Mouse (Mus musculus) common myeloid progenitor, adult 5-6 weeks (primary cell): Measurements from ENCODE around the gene Irf9. TPM values are rescaled to one million over a fixed set of nuclear protein-coding genes. Genes with fewer than 3 reads are reported as not detected.

ENCODE experiments used
- ATAC-seq: replicated peaks from 2 replicates; pipeline ENCODE4 v1.8.0; 2016; ENCODE audit warnings: low read depth, mild to moderate bottlenecking, moderate TSS enrichment, inconsistent platforms; ENCODE audit not compliant: poor library complexity, severe bottlenecking
- total RNA-seq: library from RNA; stranded (forward); fragments of 200-1000, 187-1606 nt; gene quantifications from 2 replicates; pipeline ENCODE4 v1.2.3, GENCODE M21; 2017

The Irf9 gene
- total RNA-seq, 1 experiment from 2014 or later: 38.5 TPM

DNA sequence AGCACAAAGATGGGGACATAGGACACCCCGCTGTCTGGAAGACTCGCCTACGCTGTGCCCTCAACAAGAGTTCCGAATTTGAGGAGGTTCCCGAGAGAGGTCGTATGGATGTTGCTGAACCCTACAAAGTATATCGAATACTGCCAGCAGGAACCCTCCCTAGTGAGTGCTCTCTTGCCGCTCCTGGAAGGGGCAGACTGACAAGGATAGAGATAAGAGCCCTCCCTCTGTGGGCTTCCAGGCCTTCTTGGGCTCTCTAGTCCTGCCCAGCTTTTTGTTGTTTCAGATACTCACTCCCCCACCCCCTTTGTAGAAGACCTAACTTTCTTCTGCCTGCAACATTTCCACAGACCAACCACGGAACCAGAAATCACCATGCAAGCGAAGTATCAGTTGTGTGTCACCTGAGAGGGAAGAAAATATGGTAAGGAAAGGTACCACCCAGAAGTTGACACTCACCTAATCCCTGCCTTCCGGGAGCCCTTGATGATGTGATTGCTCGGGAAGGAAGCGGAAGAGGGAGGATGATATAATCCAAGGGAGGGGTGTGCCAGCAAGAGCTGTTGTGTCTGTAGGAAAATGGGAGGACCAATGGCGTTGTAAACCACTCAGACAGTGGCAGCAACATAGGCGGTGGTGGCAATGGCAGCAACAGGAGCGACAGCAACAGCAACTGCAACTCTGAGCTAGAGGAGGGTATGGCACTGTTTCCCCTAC, 2.5 kb downstream of the Irf9 start:
- ATAC-seq: no peak

DNA sequence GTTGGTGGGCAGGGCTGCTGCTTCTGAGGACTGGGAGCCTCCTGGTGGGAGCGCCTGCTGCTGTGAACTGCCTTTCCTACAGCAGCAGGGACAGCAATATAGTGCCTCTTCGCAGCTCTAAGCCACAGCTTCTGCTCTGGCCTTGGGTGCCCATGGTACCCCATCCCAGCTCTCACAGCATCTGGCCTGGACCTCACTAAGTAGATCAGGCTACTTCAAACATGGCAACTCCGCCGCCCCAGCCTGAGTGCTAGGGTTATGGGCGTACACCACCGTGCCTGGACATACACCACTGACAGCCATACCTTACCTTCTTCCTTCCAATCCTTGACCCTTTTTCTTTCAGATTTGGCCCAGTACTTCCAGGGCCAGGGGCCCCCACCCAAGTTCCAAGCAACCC, 5.0 kb downstream of the Irf9 start:
- no peak for ATAC-seq

- ATAC-seq: no peak
Measured at GRCm38 (mm10) chr14:55613346-55613745, 10.0 kb downstream of the Irf9 start.

DNA sequence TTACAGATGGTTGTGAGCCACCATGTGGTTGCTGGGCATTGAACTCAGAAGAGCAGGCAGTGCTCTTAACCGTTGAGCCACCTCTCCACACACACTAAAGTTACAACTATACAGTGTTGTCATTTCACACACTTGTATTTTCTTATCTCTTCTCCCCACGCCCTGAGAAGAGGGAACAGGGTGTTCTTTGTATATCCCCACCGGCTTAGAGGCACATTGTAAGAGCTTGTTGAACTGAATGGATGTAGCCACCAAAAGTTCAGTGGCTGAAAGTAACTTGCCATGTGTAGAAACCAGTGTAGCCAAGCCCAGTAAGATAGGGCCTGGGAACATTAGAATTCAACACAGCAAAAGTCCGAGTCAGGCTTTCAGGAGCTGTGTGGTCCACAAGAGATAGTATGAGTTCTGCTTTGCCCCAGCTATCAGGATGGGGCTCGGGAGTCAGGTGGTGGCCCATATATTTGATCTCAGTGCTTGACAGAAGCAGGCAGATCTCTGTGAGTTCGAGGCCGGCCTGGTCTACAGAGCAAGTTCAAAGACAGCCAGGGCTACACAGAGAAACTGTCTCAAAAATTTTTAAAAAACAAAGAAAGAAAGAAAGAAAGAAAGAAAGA, 11.3 kb downstream of the Irf9 start:
- ATAC-seq: peak; percentile 13; the same call in 1 of the 2 replicates

DNA sequence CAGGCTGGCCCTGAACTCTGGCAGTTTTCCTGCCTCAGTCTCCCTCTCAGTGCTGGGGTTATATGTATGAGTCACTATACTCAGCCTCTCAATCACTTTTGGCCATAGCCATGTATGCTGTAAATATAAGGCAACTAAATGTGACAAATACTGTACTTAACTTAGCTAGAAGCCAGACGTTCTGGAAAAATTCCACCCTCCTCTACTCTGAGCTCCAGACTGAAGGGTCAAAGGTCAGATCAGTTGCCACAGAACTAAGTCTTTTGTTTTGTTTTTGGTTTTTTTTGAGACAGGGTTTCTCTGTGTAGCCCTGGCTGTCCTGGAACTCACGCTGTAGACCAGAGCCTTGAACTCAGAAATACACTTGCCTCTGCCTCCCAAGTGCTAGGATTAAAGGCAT, 12.5 kb downstream of the Irf9 start:
- no peak for ATAC-seq

GRCm38 (mm10) chr14:55616844-55617243, 13.5 kb downstream of the Irf9 start:
- ATAC-seq: no peak

DNA sequence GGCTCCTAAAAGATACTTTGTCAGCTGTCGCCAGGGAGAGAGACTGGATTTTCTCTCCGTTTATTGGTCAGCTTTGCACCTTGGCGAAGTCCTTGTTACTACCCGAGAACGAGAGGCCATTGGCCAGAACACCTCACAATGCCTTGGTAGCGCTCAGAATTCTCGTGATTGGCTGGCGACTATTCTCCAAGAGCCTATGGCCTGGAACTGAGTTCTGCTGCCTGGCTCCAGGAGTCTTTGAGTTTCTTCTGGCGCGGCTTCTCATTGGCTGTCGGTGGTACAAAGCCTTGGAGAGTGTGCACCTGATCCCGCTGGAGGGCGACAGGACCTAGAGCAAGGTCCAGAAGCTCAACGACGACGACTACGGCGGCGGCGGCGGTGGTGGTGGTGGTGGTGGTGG, 14.5 kb downstream of the Irf9 start, which contains the start of gene Rec8:
Gene Rec8, plus strand, starts transcription at position 216 of the 400 bp plus-strand sequence.
- peak; percentile 79 for ATAC-seq

GRCm38 (mm10) chr14:55618486-55619195, 15.3 kb downstream of the Irf9 start:
- ATAC-seq: peak; percentile 63

GRCm38 (mm10) chr14:55628077-55628827, 24.9 kb downstream of the Irf9 start:
- ATAC-seq: no peak

DNA sequence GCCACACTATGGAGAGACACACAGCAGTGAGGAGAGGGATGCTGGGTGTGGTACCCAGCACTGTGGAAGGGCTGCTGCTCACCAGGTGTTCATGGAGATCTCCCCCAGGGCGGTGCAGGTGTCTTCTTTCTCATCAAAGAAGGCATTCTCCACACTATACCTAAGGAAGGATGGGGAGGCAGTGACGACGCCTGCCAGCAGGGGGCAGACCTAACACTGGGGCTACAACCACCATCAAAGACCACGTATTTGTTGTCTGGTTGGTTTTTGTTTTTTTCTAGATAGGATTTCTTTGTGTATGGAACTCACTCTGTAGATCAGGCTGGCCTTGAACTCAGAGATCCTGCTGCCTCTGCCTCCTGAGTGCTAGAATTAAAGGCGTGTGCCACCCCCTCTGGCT, 25.9 kb downstream of the Irf9 start:
- peak; percentile 75 for ATAC-seq

DNA sequence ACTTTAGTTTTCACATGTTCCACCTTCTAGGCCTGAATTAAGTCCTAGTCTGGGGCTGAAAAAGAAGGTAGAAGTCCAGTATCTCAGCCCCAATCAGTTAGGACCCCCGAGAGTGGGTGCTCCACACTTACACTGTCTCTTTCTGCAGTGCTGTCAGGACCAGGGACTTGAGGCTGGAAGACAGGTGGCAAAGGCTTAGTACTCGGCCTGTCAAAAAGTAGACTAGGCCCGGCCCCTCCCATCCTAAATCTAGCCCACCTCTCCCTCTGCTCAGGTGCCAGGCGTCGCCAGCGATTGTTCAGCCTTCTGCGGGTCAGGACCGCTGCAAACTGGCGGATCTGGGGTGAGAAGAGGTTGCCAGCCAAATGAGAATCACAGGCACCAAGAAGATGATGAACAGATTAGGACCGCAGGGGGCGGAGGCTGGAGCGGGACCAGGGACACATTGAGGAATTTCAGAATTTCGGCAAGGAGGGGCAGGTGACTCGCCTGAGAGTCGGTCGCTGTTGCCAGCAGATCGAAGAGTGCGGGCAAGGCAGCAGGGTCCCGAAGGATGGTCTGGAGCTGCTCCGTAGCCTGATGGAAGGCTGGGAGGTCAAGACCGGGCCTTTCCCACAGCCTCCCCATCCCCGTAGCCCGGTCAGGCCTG, 31.6 kb downstream of the Irf9 start:
- peak; percentile 34 for ATAC-seq

DNA sequence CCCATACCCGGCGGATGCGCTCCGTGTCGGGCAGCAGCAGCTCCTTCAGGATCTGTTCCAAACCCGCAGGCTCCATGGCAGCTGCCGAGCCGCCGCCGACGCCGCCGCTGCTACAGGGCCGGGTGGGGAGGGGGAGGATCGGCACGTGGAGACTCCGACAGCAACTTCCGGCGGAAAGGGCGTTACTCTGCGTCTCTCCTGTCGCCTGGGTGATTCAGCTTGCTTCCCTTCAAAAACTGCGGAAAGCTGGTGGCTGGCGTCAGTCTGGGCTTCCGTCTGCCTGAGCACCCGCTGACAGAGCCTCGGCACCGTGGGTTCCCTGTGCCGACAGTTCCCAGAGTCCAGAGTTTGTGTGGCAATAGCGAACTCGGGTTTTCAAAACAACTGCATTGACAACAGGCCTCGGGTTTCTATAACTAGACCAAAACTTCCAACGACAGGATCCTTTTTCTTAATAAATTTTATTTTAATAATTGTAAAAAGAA, 32.2 kb downstream of the Irf9 start, which contains the start of gene Ipo4:
Gene Ipo4, minus strand, starts transcription at position 435 of the 485 bp plus-strand sequence.
- ATAC-seq: peak; percentile 96

- no peak for ATAC-seq
Measured at GRCm38 (mm10) chr14:55637795-55638194, 34.4 kb downstream of the Irf9 start, which contains the start of gene Gm49378. Gene Gm49378, minus strand, starts transcription at chr14:55637895.

- ATAC-seq: no peak
Measured at GRCm38 (mm10) chr14:55640816-55641215, 37.4 kb downstream of the Irf9 start.

DNA sequence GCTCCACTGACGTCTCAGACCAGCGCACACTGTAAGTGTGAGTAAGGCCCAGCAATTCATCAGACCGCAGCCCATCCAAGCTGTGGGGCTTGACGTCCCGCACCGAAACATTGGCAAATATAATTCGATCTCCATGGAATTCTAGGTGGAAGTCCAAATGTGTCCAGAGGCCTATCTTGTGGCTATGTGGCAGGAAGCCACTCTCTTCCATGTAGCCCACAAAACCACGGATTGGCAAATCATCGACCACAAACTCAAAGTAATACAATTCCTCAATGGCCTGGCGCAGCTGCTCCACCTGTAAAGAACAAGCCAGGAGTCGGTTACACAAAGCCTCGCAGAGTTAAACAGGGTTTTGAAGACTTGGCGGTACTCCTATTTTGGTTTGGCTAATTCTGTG, 37.9 kb downstream of the Irf9 start:
- no peak for ATAC-seq

GRCm38 (mm10) chr14:55642679-55643059, 39.3 kb downstream of the Irf9 start:
- ATAC-seq: no peak

GRCm38 (mm10) chr14:55643060-55643907, 39.9 kb downstream of the Irf9 start, which contains the start of gene Tm9sf1:
Gene Tm9sf1, minus strand, starts transcription at chr14:55643806.
- peak; percentile 75 for ATAC-seq

GRCm38 (mm10) chr14:55644261-55644888, 41.0 kb downstream of the Irf9 start:
- ATAC-seq: peak; percentile 10; the same call in 1 of the 2 replicates
